Mouse (Mus musculus): ENCODE results near the gene Fxr1.
"Not testable (repeated sequence)": the region's sequence is repeated elsewhere in the genome, so short reads cannot be mapped to it uniquely, and the experiment has no call there.

Gene Fxr1

GRCm38 (mm10) chr3:34019540-34020381 is at the start of gene Fxr1:
Fxr1 (plus strand) TSS chr3:34019943.
- peak; percentile 75 for DNase-seq (ENCODE audit: low read depth, low spot score)

- no peak for DNase-seq (ENCODE audit: low read depth, low spot score)
Measured at GRCm38 (mm10) chr3:33979395-33979794, 40.3 kb upstream of the Fxr1 start.

DNA sequence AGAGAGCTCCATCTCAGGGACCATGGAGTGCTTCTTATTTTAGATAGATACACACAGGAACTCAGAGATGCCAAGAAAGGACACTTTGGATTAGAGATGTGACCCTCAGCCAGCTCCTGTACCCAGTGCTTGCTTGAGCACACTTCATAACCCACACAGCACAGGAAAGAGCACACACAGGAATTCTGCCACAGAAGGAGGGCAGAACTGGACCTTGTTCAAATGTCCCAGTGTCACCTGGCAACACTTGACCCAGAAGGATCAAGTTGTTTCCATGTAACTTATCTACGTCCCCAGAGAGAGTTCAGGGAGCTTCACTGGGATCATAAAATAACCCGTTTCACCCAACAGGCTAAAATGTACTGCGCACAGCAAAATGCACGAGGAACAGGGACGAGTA is 37.0 kb upstream of the Fxr1 start:
- DNase-seq (ENCODE audit: low read depth, low spot score): peak; percentile 78

DNA sequence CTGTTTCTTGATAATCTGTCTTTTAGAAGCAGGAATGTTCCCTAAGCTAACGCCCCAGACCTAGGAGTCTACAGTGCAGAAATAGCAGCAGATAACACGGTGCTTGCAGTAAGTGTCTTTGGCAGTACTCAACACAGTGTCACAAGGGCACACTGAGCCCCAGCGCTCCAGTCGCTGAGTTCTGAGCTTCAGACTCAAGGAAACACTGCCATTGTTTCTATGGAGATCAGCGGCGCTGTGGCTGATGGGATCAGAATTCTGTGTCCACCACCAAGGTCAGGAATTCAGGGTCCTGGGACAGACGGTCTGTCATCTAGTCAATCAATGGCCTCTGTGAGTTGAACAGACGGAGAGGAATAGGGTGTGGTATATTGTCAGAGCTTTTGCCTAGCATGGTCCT is 30.4 kb upstream of the Fxr1 start:
- DNase-seq (ENCODE audit: low read depth, low spot score): peak; percentile 77

DNA sequence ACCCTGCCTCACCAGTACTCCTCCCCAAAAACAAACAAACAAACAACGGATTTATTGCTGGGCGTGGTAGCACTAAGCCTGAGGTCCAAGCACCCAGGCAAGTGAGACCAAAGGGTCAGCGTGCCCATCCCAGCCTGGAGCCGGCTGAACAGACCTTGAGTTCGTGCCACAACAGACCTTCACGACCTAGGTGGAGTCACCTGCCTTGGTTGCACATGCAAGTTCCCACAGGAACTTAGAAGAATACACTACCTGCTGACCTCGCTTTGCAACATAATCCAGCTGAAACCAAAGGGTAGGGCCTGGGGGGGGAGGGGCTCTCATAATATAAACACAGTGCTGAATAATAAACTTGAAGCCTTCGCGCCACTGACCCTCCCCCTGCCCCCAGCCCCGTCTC is 29.3 kb upstream of the Fxr1 start:
- no peak for DNase-seq (ENCODE audit: low read depth, low spot score)

DNA sequence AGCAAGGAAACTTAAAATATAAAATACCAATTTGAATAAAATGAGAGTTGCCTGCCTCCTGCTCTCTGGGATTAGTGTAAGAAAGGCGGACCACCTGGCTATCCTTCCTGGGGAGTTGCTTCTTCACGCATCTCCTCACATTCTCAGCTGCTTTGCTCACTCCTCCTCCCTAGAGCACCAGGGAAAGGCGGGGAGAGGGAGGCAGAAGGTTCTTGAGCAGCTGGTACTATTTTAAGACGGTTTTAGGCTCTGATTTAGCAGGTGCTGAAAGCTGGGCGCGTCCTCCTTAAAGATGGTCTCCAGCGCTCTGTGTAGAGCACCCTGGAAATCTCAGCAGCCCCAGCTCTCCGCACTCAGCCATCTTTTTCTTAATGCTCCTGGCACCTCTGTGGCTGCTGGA is 28.8 kb upstream of the Fxr1 start:
- DNase-seq (ENCODE audit: low read depth, low spot score): peak; percentile 90

DNA sequence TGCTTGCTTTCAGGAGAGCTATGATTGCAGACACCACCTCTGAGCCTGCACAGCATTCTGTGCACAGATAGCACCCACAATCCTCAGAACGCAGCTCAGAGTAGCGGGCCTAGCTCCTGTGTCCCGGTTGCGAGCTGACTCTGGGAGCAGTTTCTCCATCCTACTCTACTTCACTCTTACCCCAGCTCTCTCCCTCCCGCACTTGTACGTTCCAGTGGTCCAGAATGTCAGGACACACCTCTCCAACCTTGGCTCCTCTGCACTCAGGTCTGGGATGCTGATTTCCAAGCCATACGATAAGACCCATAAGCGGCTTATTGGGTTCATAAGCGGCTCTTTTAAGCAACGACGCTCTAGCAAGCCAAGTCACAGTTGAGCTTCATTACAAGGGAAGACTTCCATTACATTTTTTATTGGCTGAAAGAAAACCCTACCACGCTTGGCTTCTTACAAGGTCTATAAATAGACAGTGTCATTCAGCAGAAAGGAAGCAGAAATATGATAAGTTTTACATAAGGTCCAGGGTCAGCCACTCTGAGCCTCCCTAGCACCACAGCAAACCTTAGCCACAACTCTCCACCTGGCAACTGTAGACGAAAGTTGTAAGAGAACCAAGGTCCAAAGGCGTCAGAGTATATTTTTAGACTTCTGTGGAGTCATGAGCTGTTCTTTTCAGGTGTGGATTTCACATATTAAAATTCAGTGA is 26.2 kb upstream of the Fxr1 start:
- DNase-seq (ENCODE audit: low read depth, low spot score): peak; percentile 94

DNA sequence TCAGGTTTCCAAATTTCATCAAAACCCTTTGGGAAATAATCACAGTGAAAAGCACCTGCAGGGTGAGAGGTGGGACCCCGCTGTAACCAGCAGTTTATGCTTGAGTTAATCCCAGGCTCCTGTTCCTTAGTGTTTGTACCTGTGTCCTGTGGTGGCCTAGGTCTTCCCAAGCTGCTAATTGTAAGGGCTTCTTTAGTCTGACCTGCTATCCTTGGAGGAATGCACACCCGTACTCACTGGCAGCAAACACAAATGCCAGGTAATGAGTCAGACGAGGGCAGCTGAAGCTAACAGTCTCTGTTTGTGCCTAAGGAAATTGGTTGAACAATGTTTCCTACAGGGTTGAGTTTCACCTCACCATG is 25.6 kb upstream of the Fxr1 start:
- no peak for DNase-seq (ENCODE audit: low read depth, low spot score)

GRCm38 (mm10) chr3:34001691-34002090 is 18.1 kb upstream of the Fxr1 start:
- DNase-seq (ENCODE audit: low read depth, low spot score): not testable (repeated sequence)

GRCm38 (mm10) chr3:34003860-34004259 is 15.9 kb upstream of the Fxr1 start:
- DNase-seq (ENCODE audit: low read depth, low spot score): no peak

GRCm38 (mm10) chr3:34006301-34006700 is 13.4 kb upstream of the Fxr1 start:
- no peak for DNase-seq (ENCODE audit: low read depth, low spot score)

DNA sequence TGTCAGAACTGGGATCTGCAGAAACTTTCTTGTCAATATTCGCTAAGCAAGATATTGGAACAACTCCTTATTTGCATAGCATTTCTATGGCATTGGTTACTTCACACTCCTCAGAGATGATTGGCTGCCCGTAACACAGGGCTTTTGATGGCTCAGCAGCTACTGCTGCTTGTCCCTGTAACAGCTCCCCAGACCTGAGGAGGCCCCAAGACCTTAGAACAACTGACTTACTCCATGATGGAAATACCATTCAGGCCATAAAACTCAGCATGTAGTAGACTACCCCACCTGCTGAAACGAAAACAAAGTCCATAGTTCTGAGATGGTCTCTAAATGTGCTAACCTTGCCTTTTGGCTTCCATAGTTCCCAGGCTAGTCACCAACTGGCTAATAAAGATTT is 12.9 kb upstream of the Fxr1 start:
- DNase-seq (ENCODE audit: low read depth, low spot score): no peak

DNA sequence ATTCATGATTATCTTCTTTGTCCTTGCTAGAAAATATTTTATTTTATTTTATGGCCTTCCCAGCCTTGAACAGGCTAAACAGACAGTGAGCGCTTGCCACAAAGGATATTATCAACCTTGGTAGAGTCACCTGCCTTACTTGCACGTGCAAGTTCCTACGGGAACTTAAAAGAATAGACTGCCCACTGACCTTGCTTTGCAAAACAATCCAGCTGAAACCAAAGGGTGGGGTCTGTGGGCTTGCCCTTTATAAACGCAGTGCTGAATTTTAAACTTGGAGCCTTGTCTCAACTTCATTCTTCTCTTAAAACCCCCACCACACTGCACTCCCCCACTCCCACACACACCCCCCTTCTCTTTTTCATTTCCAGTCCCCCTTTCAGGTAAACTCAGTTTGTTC is 12.1 kb upstream of the Fxr1 start:
- no peak for DNase-seq (ENCODE audit: low read depth, low spot score)

DNA sequence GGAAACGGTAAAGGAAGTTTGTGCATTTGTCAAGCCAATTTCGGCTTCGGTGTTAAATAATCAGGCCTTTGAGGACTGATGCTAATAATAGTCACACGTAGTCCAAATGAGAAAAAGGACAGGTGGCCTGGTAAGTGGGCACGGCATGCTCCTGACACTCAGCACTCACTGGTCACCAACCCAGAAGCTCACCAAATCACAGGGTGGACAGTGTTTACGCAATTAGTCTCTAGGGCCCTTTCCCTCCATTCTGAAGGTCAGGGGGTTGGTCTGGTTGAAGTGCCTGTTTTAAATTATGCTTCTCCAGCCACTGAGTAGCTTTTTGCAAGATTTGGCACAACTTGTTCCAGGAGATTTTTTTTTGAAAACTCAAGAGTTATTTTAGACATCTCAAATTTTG is 11.6 kb upstream of the Fxr1 start:
- peak; percentile 49 for DNase-seq (ENCODE audit: low read depth, low spot score)

- DNase-seq (ENCODE audit: low read depth, low spot score): peak; percentile 21
Measured at GRCm38 (mm10) chr3:34020382-34021258, 877 bp downstream of the Fxr1 start.

DNA sequence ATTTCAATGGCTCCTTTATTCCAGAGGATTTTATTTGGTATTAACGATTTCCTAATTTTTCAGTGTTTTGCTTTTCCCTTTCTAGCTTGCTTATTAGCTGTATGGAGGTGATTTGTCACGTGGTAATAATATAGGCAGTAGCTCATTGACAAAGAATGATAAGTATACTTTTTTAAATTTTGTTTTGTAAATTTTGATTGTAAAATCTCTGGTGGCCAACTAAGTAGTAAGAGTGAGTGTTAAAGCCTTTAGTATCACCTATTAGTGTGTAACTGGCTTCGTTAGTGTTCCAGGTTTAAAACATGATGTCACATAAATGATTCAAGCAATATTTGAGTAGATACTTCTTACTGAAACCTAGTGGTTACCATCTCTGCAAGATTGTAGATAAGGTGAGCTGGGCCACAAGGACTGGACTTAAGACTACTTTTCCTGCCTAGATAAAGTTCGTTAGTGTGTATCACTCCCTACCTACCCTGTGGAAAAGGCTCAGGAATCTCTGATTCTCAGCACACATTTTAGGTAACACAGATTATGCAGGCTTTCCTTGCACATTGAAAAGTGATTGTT is 1.6 kb downstream of the Fxr1 start:
- no peak for DNase-seq (ENCODE audit: low read depth, low spot score)

- no peak for DNase-seq (ENCODE audit: low read depth, low spot score)
Measured at GRCm38 (mm10) chr3:34028935-34029334, 9.2 kb downstream of the Fxr1 start.

GRCm38 (mm10) chr3:34030601-34031000 is 10.9 kb downstream of the Fxr1 start:
- DNase-seq (ENCODE audit: low read depth, low spot score): no peak

DNA sequence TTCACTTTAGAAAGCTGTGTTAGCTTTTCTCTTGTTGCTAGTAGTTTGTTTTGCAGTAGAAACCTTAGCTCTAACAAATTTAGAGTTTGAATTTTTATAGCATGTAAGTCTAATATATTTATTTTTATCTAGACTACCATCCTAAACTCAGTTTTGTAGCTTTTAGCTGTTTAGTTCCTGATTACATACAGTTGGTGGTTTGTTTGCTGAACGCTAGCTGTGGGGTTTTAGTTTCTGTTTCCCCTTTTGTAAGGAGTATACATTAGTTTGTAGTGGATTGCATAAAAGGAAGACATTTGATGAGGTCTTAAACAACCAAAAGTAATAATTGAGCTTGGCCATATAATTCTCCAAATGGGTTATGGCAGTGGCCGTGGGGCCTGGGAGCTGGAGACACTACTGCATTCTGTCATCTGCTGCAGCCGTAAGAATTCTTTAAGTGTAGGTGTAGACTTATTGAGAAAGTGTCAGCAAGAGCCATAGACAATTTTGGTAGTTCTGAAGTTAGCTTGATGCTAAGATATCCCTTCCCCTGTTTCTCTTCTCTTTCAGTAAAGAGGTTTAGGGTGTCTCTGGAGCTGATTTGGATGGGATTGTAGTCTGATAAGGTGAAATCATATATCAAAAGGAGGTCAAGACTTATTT is 14.1 kb downstream of the Fxr1 start:
- no peak for DNase-seq (ENCODE audit: low read depth, low spot score)

GRCm38 (mm10) chr3:34034803-34035202 is 15.1 kb downstream of the Fxr1 start:
- DNase-seq (ENCODE audit: low read depth, low spot score): no peak

DNA sequence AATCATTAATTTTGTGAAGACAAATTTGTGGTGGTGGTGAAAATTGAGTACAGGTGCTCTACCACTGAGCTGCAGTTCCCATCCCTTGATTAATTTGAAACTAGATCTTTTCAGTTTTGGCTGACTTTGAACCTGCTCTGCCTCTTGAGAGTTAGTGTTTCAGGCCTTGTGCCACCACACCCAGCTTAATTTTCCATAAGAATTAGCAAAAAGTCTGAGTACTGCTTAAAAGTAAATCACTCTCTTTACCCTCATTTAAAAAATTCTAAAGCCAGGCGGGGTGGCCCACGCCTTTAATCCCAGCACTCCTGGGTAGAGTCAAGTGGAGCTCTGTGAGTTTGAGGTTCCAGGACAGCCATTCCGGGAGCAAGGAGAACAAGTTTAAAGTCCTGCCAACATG is 16.0 kb downstream of the Fxr1 start:
- DNase-seq (ENCODE audit: low read depth, low spot score): no peak

Measured in skeletal muscle tissue, adult 2 months (tissue).